Mouse (Mus musculus) intestine, embryonic 16.5 days (tissue): ENCODE data around the gene Pax7. TPM values are rescaled to one million over a fixed set of nuclear protein-coding genes. Genes with fewer than 3 reads are reported as not detected.

ENCODE experiments used
- ATAC-seq: fragments of 200-750 bp; cut with Nextera tagmentation; 2 replicates; pipeline ENCODE4 v1.8.0; 2017; ENCODE audit warnings: moderate TSS enrichment, moderate library complexity
- H3K27ac ChIP-seq: fragments of 300-500 bp; sonication (generic); 2 replicates; pipeline ENCODE4 v1.5.1; 2014; ENCODE audit warnings: mild to moderate bottlenecking, low read length
- H3K27me3 ChIP-seq: fragments of 300-500 bp; sonication (generic); replicated peaks from 2 replicates; pipeline ENCODE4 v1.6.1; 2014; ENCODE audit warnings: low read length, control low read depth, mixed read lengths; ENCODE audit not compliant: control insufficient read depth, insufficient read depth
- H3K36me3 ChIP-seq: fragments of 300-500 bp; sonication (generic); 2 replicates; pipeline ENCODE4 v1.6.1; 2014; ENCODE audit warnings: low read length, control low read depth; ENCODE audit not compliant: control insufficient read depth, insufficient read depth
- H3K4me1 ChIP-seq: fragments of 300-500 bp; sonication (generic); 2 replicates; pipeline ENCODE4 v1.6.1; 2014; ENCODE audit warnings: low read length, control low read depth, mixed read lengths; ENCODE audit not compliant: control insufficient read depth, insufficient read depth
- H3K4me2 ChIP-seq: fragments of 300-500 bp; sonication (generic); 2 replicates; pipeline ENCODE4 v1.6.1; 2014; ENCODE audit warnings: low read depth, low read length, control low read depth
- H3K4me3 ChIP-seq: fragments of 300-500 bp; sonication (generic); 2 replicates; pipeline ENCODE4 v1.5.1; 2014; ENCODE audit warnings: mild to moderate bottlenecking, low read length
- H3K9ac ChIP-seq: fragments of 300-500 bp; sonication (generic); 2 replicates; pipeline ENCODE4 v1.6.1; 2014; ENCODE audit warnings: low read depth, low read length
- H3K9me3 ChIP-seq: fragments of 300-500 bp; sonication (generic); 2 replicates; pipeline ENCODE4 v1.6.1; 2016; ENCODE audit warnings: low read length, control low read depth; ENCODE audit not compliant: control insufficient read depth
- WGBS: fragments of 180-500 bp; shearing (Covaris S2); extraction: QIAGEN DNeasy Blood & Tissue Kit; methylation state at CpG from one replicate; pipeline ENCODE4 v1.1.7; 2014; 5-methylcytosine and 5-hydroxymethylcytosine counted together
- polyA plus RNA-seq: library from polyadenylated mRNA; unstranded; fragments of >200 nt; fragmentation: Nextera tagmentation; extraction: Ambion mirVana; gene quantifications from 2 replicates; pipeline ENCODE4 v1.2.1, GENCODE M21; 2015

Gene Pax7
- polyA plus RNA-seq, 1 experiment from 2014 or later = not detected

GRCm38 (mm10) chr4:139746177-139746576 lies 87.2 kb downstream of the Pax7 start:
- Histone ChIP-seq H3K4me3 (no peak overlapping the region), H3K4me1 (0 out of 2 replicates have a peak, but pooled peaks cover 3% of the 10 kb centered on the region), H3K27ac (no peak overlapping the region), H3K9ac (no peak overlapping the region), H3K27me3 (no peaks in the 10 kb centered on the region), H3K36me3 (no peaks in the 10 kb centered on the region), H3K9me3 (no peaks in the 10 kb centered on the region), H3K4me2 (no peak overlapping the region)
- ATAC-seq = no peak
- 53% methylated on average over 12 of the region's 12 CpGs for WGBS

GRCm38 (mm10) chr4:139744765-139745395 lies 88.4 kb downstream of the Pax7 start:
- no peaks in the 10 kb centered on the region for H3K9me3 ChIP-seq
- no peak for ATAC-seq
- no peak overlapping the region for H3K9ac ChIP-seq
- H3K4me3 ChIP-seq = no peak overlapping the region
- 0 out of 2 replicates have a peak, but pooled peaks cover 3% of the 10 kb centered on the region for H3K4me1 ChIP-seq
- H3K4me2 ChIP-seq = no peak overlapping the region
- H3K27me3 ChIP-seq = no peaks in the 10 kb centered on the region
- H3K36me3 ChIP-seq = no peaks in the 10 kb centered on the region
- WGBS = 53% methylated on average over 12 of the region's 12 CpGs
- H3K27ac ChIP-seq = no peak overlapping the region

GRCm38 (mm10) chr4:139743626-139744025 lies 89.7 kb downstream of the Pax7 start:
- Histone ChIP-seq H3K36me3 (no peaks in the 10 kb centered on the region), H3K27ac (no peak overlapping the region), H3K4me2 (no peak overlapping the region), H3K4me3 (no peak overlapping the region), H3K4me1 (0 out of 2 replicates have a peak, but pooled peaks cover 3% of the 10 kb centered on the region), H3K27me3 (no peaks in the 10 kb centered on the region), H3K9ac (no peak overlapping the region), H3K9me3 (no peaks in the 10 kb centered on the region)
- no peak for ATAC-seq
- 57% methylated on average over 3 of the region's 3 CpGs for WGBS

DNA sequence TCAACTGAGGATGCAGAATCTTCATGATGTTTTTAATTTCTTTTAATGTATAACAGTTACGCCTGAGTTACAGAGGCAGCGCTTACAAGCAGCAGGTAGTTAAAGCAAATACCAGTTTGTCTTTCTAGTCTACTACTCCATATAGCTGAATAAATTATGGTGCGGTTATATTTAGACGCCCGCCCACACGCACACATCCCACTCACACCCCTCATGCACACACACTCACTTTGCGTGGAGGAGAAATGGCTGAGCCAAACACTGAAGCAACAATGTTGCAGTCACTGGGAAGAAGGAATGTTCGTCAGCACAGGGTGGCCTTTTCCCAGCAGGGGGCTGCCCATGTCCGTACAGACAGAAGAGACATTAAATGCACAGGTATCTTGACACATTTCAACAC lies 96.3 kb downstream of the Pax7 start:
- ATAC-seq = no peak
- no peak overlapping the region for H3K27ac ChIP-seq
- no peak overlapping the region for H3K4me2 ChIP-seq
- H3K9me3 ChIP-seq = no peaks in the 10 kb centered on the region
- 90% methylated on average over 9 of the region's 9 CpGs for WGBS
- H3K4me1 ChIP-seq = no peaks in the 10 kb centered on the region
- no peak overlapping the region for H3K9ac ChIP-seq
- H3K27me3 ChIP-seq = no peaks in the 10 kb centered on the region
- no peak overlapping the region for H3K4me3 ChIP-seq
- H3K36me3 ChIP-seq = no peaks in the 10 kb centered on the region

DNA sequence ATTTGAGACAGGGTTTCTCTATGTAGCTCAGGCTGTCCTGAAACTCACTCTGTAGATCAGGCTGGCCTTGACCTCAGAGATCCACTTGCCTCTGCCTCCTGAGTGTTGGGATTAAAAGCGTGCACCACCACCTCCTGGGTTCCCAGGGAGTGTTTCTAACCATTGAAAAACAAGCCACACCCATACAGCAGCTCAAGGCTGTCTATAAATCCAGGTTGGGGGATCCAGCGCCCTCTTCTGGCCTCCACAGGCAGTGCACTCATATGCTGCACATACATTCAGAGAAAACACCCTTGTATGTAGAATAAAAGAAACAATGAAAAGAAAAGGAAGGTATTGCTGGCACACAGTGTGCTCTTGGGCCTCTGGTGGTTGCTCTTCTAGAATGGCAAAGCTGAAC lies 106.2 kb downstream of the Pax7 start:
- H3K4me3 ChIP-seq = no peak overlapping the region
- H3K27me3 ChIP-seq = peaks cover 4% of the 10 kb centered on the region; the same call in 1 of the 2 replicates
- no peaks in the 10 kb centered on the region for H3K36me3 ChIP-seq
- ATAC-seq = no peak
- no peak overlapping the region for H3K27ac ChIP-seq
- no peaks in the 10 kb centered on the region for H3K4me1 ChIP-seq
- no peak overlapping the region for H3K4me2 ChIP-seq
- H3K9ac ChIP-seq = no peak overlapping the region
- 59% methylated on average over 2 of the region's 2 CpGs for WGBS
- H3K9me3 ChIP-seq = 0 out of 2 replicates have a peak, but pooled peaks cover 4% of the 10 kb centered on the region

DNA sequence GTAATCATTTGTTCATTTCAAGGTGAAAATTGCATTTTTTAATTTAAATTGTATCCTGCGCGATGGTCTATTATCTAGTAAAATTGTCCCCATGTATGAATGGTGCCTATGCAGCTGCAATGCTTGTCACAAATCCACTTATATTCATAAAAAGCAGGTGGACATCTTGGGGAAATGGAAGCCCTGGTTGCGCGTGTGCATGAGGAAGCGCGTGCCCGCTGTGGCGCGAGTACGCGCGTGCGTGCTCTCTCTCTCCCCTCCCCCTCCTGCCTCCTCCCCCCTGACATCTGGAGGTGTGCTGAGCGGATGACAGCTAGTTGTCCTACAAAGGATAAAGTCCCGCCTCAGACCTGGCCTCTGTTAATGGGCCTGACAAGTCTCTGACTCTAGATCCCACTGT lies 107.9 kb downstream of the Pax7 start:
- H3K4me2 ChIP-seq = no peak overlapping the region
- 0 out of 2 replicates have a peak, but pooled peaks cover 4% of the 10 kb centered on the region for H3K9me3 ChIP-seq
- no peak overlapping the region for H3K9ac ChIP-seq
- H3K27me3 ChIP-seq = peaks cover 4% of the 10 kb centered on the region; the same call in 1 of the 2 replicates
- H3K36me3 ChIP-seq = no peaks in the 10 kb centered on the region
- H3K27ac ChIP-seq = no peak overlapping the region
- ATAC-seq = no peak
- WGBS = 59% methylated on average over 15 of the region's 15 CpGs
- H3K4me3 ChIP-seq = no peak overlapping the region
- H3K4me1 ChIP-seq = no peaks in the 10 kb centered on the region

GRCm38 (mm10) chr4:139724296-139724695 lies 109.0 kb downstream of the Pax7 start:
- no peak overlapping the region for H3K27ac ChIP-seq
- H3K4me3 ChIP-seq = no peak overlapping the region
- H3K9ac ChIP-seq = no peak overlapping the region
- 61% methylated on average over 4 of the region's 4 CpGs for WGBS
- no peaks in the 10 kb centered on the region for H3K36me3 ChIP-seq
- H3K27me3 ChIP-seq = peaks cover 4% of the 10 kb centered on the region; the same call in 1 of the 2 replicates
- no peak for ATAC-seq
- H3K4me2 ChIP-seq = no peak overlapping the region
- H3K4me1 ChIP-seq = no peaks in the 10 kb centered on the region
- 0 out of 2 replicates have a peak, but pooled peaks cover 4% of the 10 kb centered on the region for H3K9me3 ChIP-seq

GRCm38 (mm10) chr4:139718978-139719377 lies 114.3 kb downstream of the Pax7 start:
- Histone ChIP-seq H3K4me1 (no peaks in the 10 kb centered on the region), H3K4me2 (no peak overlapping the region), H3K9me3 (no peaks in the 10 kb centered on the region), H3K27me3 (peaks cover 3% of the 10 kb centered on the region; the same call in 1 of the 2 replicates), H3K9ac (no peak overlapping the region), H3K27ac (no peak overlapping the region), H3K4me3 (no peak overlapping the region), H3K36me3 (no peaks in the 10 kb centered on the region)
- ATAC-seq = no peak
- WGBS = 82% methylated on average over 5 of the region's 5 CpGs

DNA sequence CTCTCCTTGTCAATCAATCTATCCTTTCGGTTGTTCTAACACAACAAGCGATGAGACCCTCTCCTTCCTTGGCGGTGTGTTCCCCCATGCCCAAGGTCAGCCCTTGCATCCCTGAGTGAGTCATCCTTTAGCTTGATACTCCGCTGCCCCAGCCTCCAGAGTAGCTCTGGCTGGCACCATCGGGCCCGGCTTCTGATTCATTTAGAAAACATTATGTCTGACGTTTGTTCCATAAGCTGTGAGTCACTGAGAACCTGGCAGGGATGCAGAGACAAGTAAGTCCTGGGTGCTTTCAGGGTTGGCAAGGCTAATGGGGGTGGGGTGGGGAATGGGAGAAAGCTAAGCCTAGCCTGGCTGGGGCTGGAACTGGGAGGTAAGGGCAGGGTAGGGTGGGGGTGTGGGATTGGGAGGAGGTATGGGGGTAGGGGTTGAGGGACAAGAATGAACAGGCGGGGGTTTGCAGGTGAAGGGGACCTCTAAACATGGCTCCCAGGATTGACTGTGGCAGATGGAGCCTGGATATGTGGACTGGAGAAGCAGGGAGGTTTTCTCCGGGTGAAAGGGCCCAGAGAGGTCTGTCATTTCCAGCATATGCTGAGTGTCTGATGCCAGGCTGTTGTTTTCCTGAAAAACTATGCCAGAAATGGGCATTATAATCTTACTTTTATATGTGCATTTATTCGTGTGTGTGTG lies 116.7 kb downstream of the Pax7 start:
- Histone ChIP-seq H3K27me3 (0 out of 2 replicates have a peak, but pooled peaks cover 3% of the 10 kb centered on the region), H3K4me3 (no peak overlapping the region), H3K9ac (no peak overlapping the region), H3K4me1 (no peaks in the 10 kb centered on the region), H3K9me3 (no peaks in the 10 kb centered on the region), H3K36me3 (no peaks in the 10 kb centered on the region), H3K4me2 (no peak overlapping the region), H3K27ac (no peak overlapping the region)
- ATAC-seq = no peak
- 82% methylated on average over 10 of the region's 10 CpGs for WGBS
